In the genomic region with DNA sequence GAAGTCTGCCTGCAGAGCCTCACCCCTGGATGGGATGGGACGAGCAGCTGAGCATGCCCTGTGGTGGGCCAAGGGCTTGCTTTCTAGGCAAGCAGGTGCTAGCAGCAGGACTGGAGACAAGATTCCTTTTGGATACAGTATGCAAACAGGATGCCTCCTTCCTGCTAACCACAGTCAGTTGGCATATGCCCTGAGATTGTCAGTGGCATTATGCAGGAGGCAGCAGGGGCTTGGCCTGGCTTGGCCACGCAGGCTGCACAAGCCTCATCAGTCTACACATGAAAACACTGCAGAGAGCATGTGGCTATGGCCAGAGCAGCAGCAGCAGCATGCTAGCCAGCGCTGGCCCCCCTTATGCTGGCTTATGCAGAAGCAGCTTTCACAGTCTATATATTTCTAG, we compare ENCODE assay signal across 17 mouse cellular contexts.
DNase-seq lines count a peak whose midpoint lies in the region; ATAC-seq and TF ChIP-seq lines count a peak whose summit lies in the region.
"Had no signal": no experiment of that assay in that cellular context is flagged by ENCODE, and none has a peak within 500 bp of the region (broad histone marks: within the 10 kb centered on the region; RNA-seq: fewer than 3 reads in every experiment).

No protein-coding gene starts in this region.

- H3K4me3 ChIP-seq in hindbrain, embryonic 13.5 days: no peak overlapping the region
- H3K4me3 ChIP-seq in hindbrain, embryonic 11.5 days (ENCODE audit: low read depth, low read length): no peak overlapping the region
- no peak overlapping the region for H3K4me3 ChIP-seq in midbrain, embryonic 15.5 days
- H3K4me3 ChIP-seq: limb, embryonic 13.5 days had no signal

- DNase-seq in cerebellum, postnatal 14 days: peak; percentile 64 to 71
- no peak for DNase-seq in cerebellum, adult 11-12 months
- no peak for DNase-seq in hindbrain, embryonic 11.5 days (ENCODE audit: low spot score)
- DNase-seq in brain, embryonic 14.5 days (ENCODE audit: low read depth): peak; percentile 49
- no peak for DNase-seq in thymus, postnatal 14 days
- DNase-seq: adrenal gland, postnatal 14 days; cerebellum, adult 9-10 months; kidney, adult 2 months; kidney, postnatal 25 days; layer of hippocampus, adult 9-11 months; lung, adult 18-20 months had no signal

- H3K4me2 ChIP-seq in hindbrain, embryonic 13.5 days: no peak overlapping the region
- no peak overlapping the region for H3K4me2 ChIP-seq in hindbrain, embryonic 11.5 days (replicated peaks; ENCODE audit: low read depth, low read length)
- H3K4me2 ChIP-seq in midbrain, embryonic 15.5 days: no peak overlapping the region
- H3K4me2 ChIP-seq: limb, embryonic 13.5 days had no signal

- H3K4me1 ChIP-seq in hindbrain, embryonic 13.5 days (replicated peaks): peaks cover 27% of the 10 kb centered on the region
- H3K4me1 ChIP-seq in hindbrain, embryonic 11.5 days (replicated peaks; ENCODE audit: control insufficient read depth, insufficient read depth, low read length): no peaks in the 10 kb centered on the region
- peaks cover 32% of the 10 kb centered on the region for H3K4me1 ChIP-seq in midbrain, embryonic 15.5 days

- no peaks in the 10 kb centered on the region for H3K36me3 ChIP-seq in hindbrain, embryonic 13.5 days
- H3K36me3 ChIP-seq in hindbrain, embryonic 11.5 days (ENCODE audit: control insufficient read depth, insufficient read depth, low read length): no peaks in the 10 kb centered on the region
- H3K36me3 ChIP-seq in midbrain, embryonic 15.5 days (replicated peaks): no peaks in the 10 kb centered on the region

- no peak for TF ChIP-seq CTCF in brain, embryonic 14.5 days (IDR thresholded peaks at IDR 0.05; ENCODE audit: borderline replicate concordance, extremely low read depth, insufficient read depth, insufficient read length)

- H3K9ac ChIP-seq in hindbrain, embryonic 13.5 days: peak overlapping the region; percentile 3; the same call in 1 of the 2 replicates
- H3K9ac ChIP-seq in hindbrain, embryonic 11.5 days (ENCODE audit: low read depth, low read length): no peak overlapping the region
- H3K9ac ChIP-seq in midbrain, embryonic 15.5 days: no peak overlapping the region; the same call in 1 of the 2 replicates
- H3K9ac ChIP-seq: limb, embryonic 13.5 days had no signal

- H3K27ac ChIP-seq in hindbrain, embryonic 13.5 days: peak overlapping the region; percentile 61
- no peak overlapping the region for H3K27ac ChIP-seq in hindbrain, embryonic 11.5 days (ENCODE audit: low read depth, low read length)
- H3K27ac ChIP-seq in midbrain, embryonic 15.5 days: peak overlapping the region; percentile 76
- H3K27ac ChIP-seq: limb, embryonic 13.5 days had no signal

- WGBS in hindbrain, embryonic 13.5 days: 62% methylated on average over 3 of the region's 3 CpGs
- 77% methylated on average over 3 of the region's 3 CpGs for WGBS in hindbrain, embryonic 11.5 days
- 60% methylated on average over 3 of the region's 3 CpGs for WGBS in midbrain, embryonic 15.5 days

- H3K27me3 ChIP-seq in hindbrain, embryonic 13.5 days: no peaks in the 10 kb centered on the region
- no peaks in the 10 kb centered on the region for H3K27me3 ChIP-seq in hindbrain, embryonic 11.5 days (ENCODE audit: control insufficient read depth, insufficient read depth, low read length)
- H3K27me3 ChIP-seq in midbrain, embryonic 15.5 days (replicated peaks): no peaks in the 10 kb centered on the region
- H3K27me3 ChIP-seq: CH12.LX; limb, embryonic 13.5 days had no signal

- no peaks in the 10 kb centered on the region for H3K9me3 ChIP-seq in hindbrain, embryonic 13.5 days
- H3K9me3 ChIP-seq in hindbrain, embryonic 11.5 days (ENCODE audit: control insufficient read depth, low read length): no peaks in the 10 kb centered on the region
- H3K9me3 ChIP-seq in midbrain, embryonic 15.5 days: no peaks in the 10 kb centered on the region
- H3K9me3 ChIP-seq: limb, embryonic 13.5 days had no signal

- TF ChIP-seq POLR2A in brain, embryonic 14.5 days (IDR thresholded peaks at IDR 0.05; ENCODE audit: borderline replicate concordance, extremely low read depth, insufficient read depth, insufficient read length, poor library complexity, severe bottlenecking): no peak

- ATAC-seq in hindbrain, embryonic 13.5 days (ENCODE audit: low FRiP score): no peak
- no peak for ATAC-seq in hindbrain, embryonic 11.5 days (ENCODE audit: low FRiP score)
- ATAC-seq in midbrain, embryonic 15.5 days (replicated peaks): no peak
- no peak for ATAC-seq in megakaryocyte progenitor cell, adult 5-6 weeks (replicated peaks; ENCODE audit: poor library complexity)
- ATAC-seq: forebrain, embryonic 14.5 days had no signal

Comparison
In these comparisons a context has a peak if more than half of its experiments do, and no peak if none do; other contexts are left out.
1. DNase-seq: peak in cerebellum, postnatal 14 days (2 of 2) and brain, embryonic 14.5 days (single experiment); none in cerebellum, adult 11-12 months (single experiment), hindbrain, embryonic 11.5 days (single experiment) and thymus, postnatal 14 days (single experiment).